Mouse (Mus musculus): Measurements from ENCODE around the gene Kat6b. TPM values are rescaled to one million over a fixed set of nuclear protein-coding genes. Genes with fewer than 3 reads are reported as not detected.

The Kat6b gene
- total and polyA plus RNA-seq, 3 experiments = 2.3 to 10.9 (median 8.0) TPM

GRCm38 (mm10) chr14:21463117-21463712 lies 18.0 kb upstream of the Kat6b start:
- Histone ChIP-seq H3K4me3 (replicated peaks in 1 of 3; ENCODE audit: low read depth in 2 of 3, low read length in 2 of 3, poor library complexity in 1 of 3) (no peak overlapping the region), H3K4me2 (ENCODE audit: insufficient read depth, low read depth, poor library complexity, severe bottlenecking) (no peak overlapping the region), H3K27ac (ENCODE audit: insufficient read depth, low read depth) (no peak overlapping the region), H3K9ac (ENCODE audit: insufficient read depth, low read depth) (no peak overlapping the region), H3K79me2 (replicated peaks; ENCODE audit: control insufficient read depth, extremely low read depth, insufficient read depth, poor library complexity, severe bottlenecking) (no peaks in the 10 kb centered on the region), H3K36me3 (replicated peaks in 1 of 2; ENCODE audit: control insufficient read depth in 1 of 2, insufficient read depth in 1 of 2, low read length in 1 of 2) (no peaks in the 10 kb centered on the region), H3K4me1 (ENCODE audit: control insufficient read depth in 1 of 2, insufficient read depth in 2 of 2) (no peaks in the 10 kb centered on the region), H3K27me3 (replicated peaks) (no peaks in the 10 kb centered on the region), H3K9me3 (replicated peaks; ENCODE audit: low read length) (no peaks in the 10 kb centered on the region)
- dilution Hi-C loops (cut with MboI; ENCODE audit: extremely low pct_ligation_motif_present, extremely low pct_unique_long_range_greater_than_20kb, low sequenced_read_pairs) (no loop called here), in situ Hi-C loops (cut with MboI; ENCODE audit: low pct_ligation_motif_present, low pct_unique_long_range_greater_than_20kb, low sequenced_read_pairs) (no loop called here)
- DNase-seq (ENCODE audit: extremely low read depth) = no peak
- no peak for TF ChIP-seq JUND (conservative IDR thresholded peaks at IDR 0.05; ENCODE audit: low read depth, low read length)
- no peak for TF ChIP-seq ZC3H11A (IDR thresholded peaks at IDR 0.05; ENCODE audit: low read depth, low read length)
- no peak for TF ChIP-seq SMC3 (IDR thresholded peaks at IDR 0.05; ENCODE audit: low read depth, low read length)
- no peak for TF ChIP-seq GABPA (IDR thresholded peaks at IDR 0.05; ENCODE audit: insufficient replicate concordance, low read depth, low read length)
- no peak for TF ChIP-seq MYC (IDR thresholded peaks at IDR 0.05; ENCODE audit: low read depth, low read length)
- no peak for TF ChIP-seq MAZ (IDR thresholded peaks at IDR 0.05; ENCODE audit: low read depth, low read length)
- TF ChIP-seq TCF12 (IDR thresholded peaks at IDR 0.05; ENCODE audit: low read depth, low read length) = no peak
- no peak for TF ChIP-seq E2F4 (IDR thresholded peaks at IDR 0.05; ENCODE audit: insufficient replicate concordance, low read depth, low read length)
- no peak for TF ChIP-seq ZKSCAN1 (IDR thresholded peaks at IDR 0.05; ENCODE audit: borderline replicate concordance, low read depth, low read length)
- no peak for TF ChIP-seq PAX5 (IDR thresholded peaks at IDR 0.05; ENCODE audit: low read length)
- TF ChIP-seq ZNF384 (IDR thresholded peaks at IDR 0.05; ENCODE audit: low read depth, low read length) = no peak
- TF ChIP-seq CTCF (conservative IDR thresholded peaks at IDR 0.05 in 1 of 2, IDR thresholded peaks at IDR 0.05 in 1 of 2; ENCODE audit: low read depth in 2 of 2, low read length in 2 of 2) = no peak
- no peak for TF ChIP-seq CHD2 (IDR thresholded peaks at IDR 0.05; ENCODE audit: low read length)
- TF ChIP-seq UBTF (IDR thresholded peaks at IDR 0.05; ENCODE audit: low read depth, low read length) = no peak
- no peak for TF ChIP-seq MXI1 (IDR thresholded peaks at IDR 0.05; ENCODE audit: low read depth, low read length)
- no peak for TF ChIP-seq KAT2A (IDR thresholded peaks at IDR 0.05; ENCODE audit: insufficient replicate concordance, low read length)

- Histone ChIP-seq H3K27ac (ENCODE audit: insufficient read depth, low read depth) (no peak overlapping the region), H3K4me3 (replicated peaks in 1 of 3; ENCODE audit: low read depth in 2 of 3, low read length in 2 of 3, poor library complexity in 1 of 3) (no peak overlapping the region), H3K79me2 (replicated peaks; ENCODE audit: control insufficient read depth, extremely low read depth, insufficient read depth, poor library complexity, severe bottlenecking) (no peaks in the 10 kb centered on the region), H3K9me3 (replicated peaks; ENCODE audit: low read length) (no peaks in the 10 kb centered on the region), H3K36me3 (replicated peaks in 1 of 2; ENCODE audit: control insufficient read depth in 1 of 2, insufficient read depth in 1 of 2, low read length in 1 of 2) (no peaks in the 10 kb centered on the region), H3K4me2 (ENCODE audit: insufficient read depth, low read depth, poor library complexity, severe bottlenecking) (no peak overlapping the region), H3K4me1 (ENCODE audit: control insufficient read depth in 1 of 2, insufficient read depth in 2 of 2) (no peaks in the 10 kb centered on the region; a peak in 1 of 4 replicates), H3K27me3 (replicated peaks) (no peaks in the 10 kb centered on the region), H3K9ac (ENCODE audit: insufficient read depth, low read depth) (no peak overlapping the region)
- dilution Hi-C loops (cut with MboI; ENCODE audit: extremely low pct_ligation_motif_present, extremely low pct_unique_long_range_greater_than_20kb, low sequenced_read_pairs) = no loop called here
- no peak for TF ChIP-seq NRF1 (IDR thresholded peaks at IDR 0.05; ENCODE audit: low read depth, low read length)
- no peak for TF ChIP-seq SIN3A (IDR thresholded peaks at IDR 0.05; ENCODE audit: low read length)
- no peak for TF ChIP-seq BHLHE40 (IDR thresholded peaks at IDR 0.05; ENCODE audit: low read depth, low read length)
- TF ChIP-seq MAZ (IDR thresholded peaks at IDR 0.05; ENCODE audit: low read depth, low read length) = no peak
- no peak for TF ChIP-seq TCF12 (IDR thresholded peaks at IDR 0.05; ENCODE audit: low read depth, low read length)
- no peak for TF ChIP-seq MYC (IDR thresholded peaks at IDR 0.05; ENCODE audit: low read depth, low read length)
- TF ChIP-seq IRF4 (IDR thresholded peaks at IDR 0.05; ENCODE audit: low read depth, low read length) = no peak
- no peak for TF ChIP-seq JUN (IDR thresholded peaks at IDR 0.05; ENCODE audit: insufficient read depth, low read depth, low read length)
- no peak for TF ChIP-seq POLR2A (IDR thresholded peaks at IDR 0.05; ENCODE audit: low read depth, low read length)
- TF ChIP-seq JUND (conservative IDR thresholded peaks at IDR 0.05; ENCODE audit: low read depth, low read length) = no peak
- TF ChIP-seq ETS1 (conservative IDR thresholded peaks at IDR 0.05; ENCODE audit: low read depth, low read length) = no peak
- no peak for TF ChIP-seq SMC3 (IDR thresholded peaks at IDR 0.05; ENCODE audit: low read depth, low read length)
- no peak for TF ChIP-seq ZC3H11A (IDR thresholded peaks at IDR 0.05; ENCODE audit: low read depth, low read length)
- no peak for TF ChIP-seq POLR2AphosphoS2 (IDR thresholded peaks at IDR 0.05; ENCODE audit: low read depth, low read length)
- in situ Hi-C loops (cut with MboI; ENCODE audit: low pct_ligation_motif_present, low pct_unique_long_range_greater_than_20kb, low sequenced_read_pairs) = no loop called here
- DNase-seq (ENCODE audit: extremely low read depth) = no peak
Observed at GRCm38 (mm10) chr14:21470386-21470785, 10.8 kb upstream of the Kat6b start.

Measured in CH12.LX (cell line).